In genomic region chr10:18067761-18068446, GRCm38 (mm10) we compare ENCODE assay signal across 12 mouse cellular contexts. TPM values are rescaled to one million over a fixed set of nuclear protein-coding genes. Genes with fewer than 3 reads are reported as not detected.
DNase-seq lines count a peak whose midpoint lies in the region; ATAC-seq lines count a peak whose summit lies in the region.
"Had no signal": no experiment of that assay in that cellular context is flagged by ENCODE, and none has a peak within 500 bp of the region (broad histone marks: within the 10 kb centered on the region; RNA-seq: fewer than 3 reads in every experiment).

No protein-coding gene starts in this region.

- no peaks in the 10 kb centered on the region for H3K27me3 ChIP-seq in forebrain, embryonic 14.5 days (replicated peaks; ENCODE audit: control insufficient read depth, insufficient read depth, low read length)
- H3K27me3 ChIP-seq in forebrain, embryonic 11.5 days (ENCODE audit: control insufficient read depth, insufficient read depth, low read length) = no peaks in the 10 kb centered on the region
- H3K27me3 ChIP-seq in kidney, embryonic 15.5 days = no peaks in the 10 kb centered on the region
- H3K27me3 ChIP-seq in hindbrain, embryonic 14.5 days (ENCODE audit: control insufficient read depth, insufficient read depth, low read length) = no peaks in the 10 kb centered on the region
- no peaks in the 10 kb centered on the region for H3K27me3 ChIP-seq in midbrain, embryonic 16.5 days (ENCODE audit: control insufficient read depth, insufficient read depth, low read depth, low read length)
- H3K27me3 ChIP-seq: limb, embryonic 12.5 days had no signal

- ATAC-seq in forebrain, embryonic 14.5 days = peak; percentile 40; the same call in 1 of the 2 replicates
- ATAC-seq in forebrain, embryonic 11.5 days (replicated peaks; ENCODE audit: low FRiP score) = no peak
- peak; percentile 70 for ATAC-seq in kidney, embryonic 15.5 days (replicated peaks; ENCODE audit: low FRiP score)
- ATAC-seq in hindbrain, embryonic 14.5 days (ENCODE audit: low FRiP score) = peak; percentile 33; the same call in 1 of the 2 replicates
- peak; percentile 38; the same call in 1 of the 2 replicates for ATAC-seq in midbrain, embryonic 16.5 days
- ATAC-seq in inflammation-experienced regulatory T-cells, adult 6 months = no peak

- no peak overlapping the region for H3K9ac ChIP-seq in forebrain, embryonic 14.5 days (ENCODE audit: low read length)
- no peak overlapping the region for H3K9ac ChIP-seq in forebrain, embryonic 11.5 days (ENCODE audit: low read length)
- no peak overlapping the region for H3K9ac ChIP-seq in kidney, embryonic 15.5 days
- H3K9ac ChIP-seq in hindbrain, embryonic 14.5 days = no peak overlapping the region
- H3K9ac ChIP-seq in midbrain, embryonic 16.5 days (ENCODE audit: low read depth, low read length) = no peak overlapping the region
- H3K9ac ChIP-seq: limb, embryonic 12.5 days had no signal

- no peak for DNase-seq in forebrain, embryonic 14.5 days (ENCODE audit: low spot score)
- no peak for DNase-seq in forebrain, embryonic 11.5 days (ENCODE audit: low spot score)
- no peak for DNase-seq in kidney, postnatal 14 days
- no peak for DNase-seq in hindbrain, embryonic 14.5 days (ENCODE audit: low spot score)
- DNase-seq in adrenal gland, postnatal 10 days = no peak
- DNase-seq: adrenal gland, adult 8-10 months; cerebellum, adult 11 months; gastrocnemius, postnatal 10 days had no signal

- H3K4me3 ChIP-seq in forebrain, embryonic 14.5 days (ENCODE audit: low read depth, low read length) = no peak overlapping the region
- H3K4me3 ChIP-seq in forebrain, embryonic 11.5 days (ENCODE audit: low read depth, low read length) = no peak overlapping the region
- H3K4me3 ChIP-seq in kidney, embryonic 15.5 days (replicated peaks) = no peak overlapping the region
- H3K4me3 ChIP-seq in hindbrain, embryonic 14.5 days (replicated peaks; ENCODE audit: low read length) = no peak overlapping the region
- no peak overlapping the region for H3K4me3 ChIP-seq in midbrain, embryonic 16.5 days (ENCODE audit: low read depth, low read length)
- H3K4me3 ChIP-seq: limb, embryonic 12.5 days had no signal

- H3K36me3 ChIP-seq in forebrain, embryonic 14.5 days (ENCODE audit: control insufficient read depth, insufficient read depth, low read length) = no peaks in the 10 kb centered on the region
- no peaks in the 10 kb centered on the region for H3K36me3 ChIP-seq in forebrain, embryonic 11.5 days (ENCODE audit: control insufficient read depth, insufficient read depth, low read length)
- H3K36me3 ChIP-seq in kidney, embryonic 15.5 days = no peaks in the 10 kb centered on the region
- no peaks in the 10 kb centered on the region for H3K36me3 ChIP-seq in hindbrain, embryonic 14.5 days (replicated peaks; ENCODE audit: control insufficient read depth, insufficient read depth)
- no peaks in the 10 kb centered on the region for H3K36me3 ChIP-seq in midbrain, embryonic 16.5 days (ENCODE audit: control insufficient read depth, insufficient read depth, low read length)
- H3K36me3 ChIP-seq: limb, embryonic 12.5 days had no signal

- WGBS in forebrain, embryonic 14.5 days = 71% methylated on average over 10 of the region's 10 CpGs
- 80% methylated on average over 10 of the region's 10 CpGs for WGBS in forebrain, embryonic 11.5 days
- 51% methylated on average over 10 of the region's 10 CpGs for WGBS in kidney, embryonic 15.5 days
- 61% methylated on average over 10 of the region's 10 CpGs for WGBS in hindbrain, embryonic 14.5 days
- WGBS in midbrain, embryonic 16.5 days = 58% methylated on average over 10 of the region's 10 CpGs

- H3K27ac ChIP-seq in forebrain, embryonic 14.5 days (ENCODE audit: low read depth, low read length) = no peak overlapping the region
- no peak overlapping the region for H3K27ac ChIP-seq in forebrain, embryonic 11.5 days (ENCODE audit: low read depth, low read length)
- H3K27ac ChIP-seq in kidney, embryonic 15.5 days = peak overlapping the region; percentile 60
- H3K27ac ChIP-seq in hindbrain, embryonic 14.5 days = no peak overlapping the region
- H3K27ac ChIP-seq in midbrain, embryonic 16.5 days (ENCODE audit: low read length) = no peak overlapping the region
- H3K27ac ChIP-seq: limb, embryonic 12.5 days had no signal

- H3K9me3 ChIP-seq in forebrain, embryonic 14.5 days (replicated peaks; ENCODE audit: control insufficient read depth, low read length) = no peaks in the 10 kb centered on the region
- H3K9me3 ChIP-seq in forebrain, embryonic 11.5 days (ENCODE audit: control insufficient read depth, low read length) = no peaks in the 10 kb centered on the region
- no peaks in the 10 kb centered on the region for H3K9me3 ChIP-seq in kidney, embryonic 15.5 days (replicated peaks)
- H3K9me3 ChIP-seq in hindbrain, embryonic 14.5 days (ENCODE audit: control insufficient read depth, low read length) = no peaks in the 10 kb centered on the region
- H3K9me3 ChIP-seq in midbrain, embryonic 16.5 days (replicated peaks; ENCODE audit: control insufficient read depth, low read length, poor library complexity, severe bottlenecking) = no peaks in the 10 kb centered on the region
- H3K9me3 ChIP-seq: limb, embryonic 12.5 days had no signal

- H3K4me1 ChIP-seq in forebrain, embryonic 14.5 days (ENCODE audit: control insufficient read depth, insufficient read depth, low read length) = no peaks in the 10 kb centered on the region
- no peaks in the 10 kb centered on the region for H3K4me1 ChIP-seq in forebrain, embryonic 11.5 days (replicated peaks; ENCODE audit: control insufficient read depth, insufficient read depth, low read length)
- H3K4me1 ChIP-seq in kidney, embryonic 15.5 days = peaks cover 41% of the 10 kb centered on the region
- H3K4me1 ChIP-seq in hindbrain, embryonic 14.5 days (replicated peaks; ENCODE audit: control insufficient read depth, insufficient read depth, low read length) = peaks cover 19% of the 10 kb centered on the region; the same call in 1 of the 2 replicates
- peaks cover 17% of the 10 kb centered on the region for H3K4me1 ChIP-seq in midbrain, embryonic 16.5 days (ENCODE audit: control insufficient read depth, insufficient read depth, low read length)

- H3K4me2 ChIP-seq in forebrain, embryonic 14.5 days (ENCODE audit: low read length) = no peak overlapping the region
- H3K4me2 ChIP-seq in forebrain, embryonic 11.5 days (ENCODE audit: low read depth, low read length, severe bottlenecking) = no peak overlapping the region
- H3K4me2 ChIP-seq in kidney, embryonic 15.5 days = no peak overlapping the region
- no peak overlapping the region for H3K4me2 ChIP-seq in hindbrain, embryonic 14.5 days (replicated peaks)
- no peak overlapping the region for H3K4me2 ChIP-seq in midbrain, embryonic 16.5 days (ENCODE audit: low read length)
- H3K4me2 ChIP-seq: limb, embryonic 12.5 days had no signal

RNA-seq across cellular contexts. Expression of gene Reps1, which starts 12.2 kb away (rescaled TPM):
- 18.5 and 18.7 TPM in 2 replicates for polyA plus RNA-seq in forebrain, embryonic 14.5 days (2014; fragmentation: Nextera tagmentation; extraction: Ambion mirVana)
- 33.2 and 38.6 TPM in 2 replicates for polyA plus RNA-seq in forebrain, embryonic 11.5 days (2014; fragmentation: Nextera tagmentation; extraction: Ambion mirVana)
- polyA plus RNA-seq in kidney, embryonic 15.5 days (2015; fragmentation: Nextera tagmentation; extraction: Ambion mirVana) = 11.9 and 15.3 TPM in 2 replicates
- polyA plus RNA-seq in hindbrain, embryonic 14.5 days (2014; fragmentation: Nextera tagmentation; extraction: Ambion mirVana) = 22.5 and 25.2 TPM in 2 replicates
- polyA plus RNA-seq in midbrain, embryonic 16.5 days (2015; fragmentation: Nextera tagmentation; extraction: Ambion mirVana) = 12.7 and 16.1 TPM in 2 replicates
- total RNA-seq in adrenal gland, postnatal 10 days (2021) = 10 to 100 TPM; 32.3 to 39.3 TPM
- 10 to 100 TPM; 23.5 to 57.7 (median 36.7) TPM for polyA plus RNA-seq in inflammation-experienced regulatory T-cells, adult 6 months (2017; shearing (Covaris generic))

RNA-seq across cellular contexts. Expression of gene Abracl, which starts 44.8 kb away (rescaled TPM):
- polyA plus RNA-seq in forebrain, embryonic 14.5 days (2014; fragmentation: Nextera tagmentation; extraction: Ambion mirVana) = 235 and 270 TPM in 2 replicates
- polyA plus RNA-seq in forebrain, embryonic 11.5 days (2014; fragmentation: Nextera tagmentation; extraction: Ambion mirVana) = 163 and 188 TPM in 2 replicates
- polyA plus RNA-seq in kidney, embryonic 15.5 days (2015; fragmentation: Nextera tagmentation; extraction: Ambion mirVana) = 128 and 143 TPM in 2 replicates
- polyA plus RNA-seq in hindbrain, embryonic 14.5 days (2014; fragmentation: Nextera tagmentation; extraction: Ambion mirVana) = 50.7 and 70.4 TPM in 2 replicates
- polyA plus RNA-seq in midbrain, embryonic 16.5 days (2015; fragmentation: Nextera tagmentation; extraction: Ambion mirVana) = 45.7 and 55.6 TPM in 2 replicates
- total RNA-seq in adrenal gland, postnatal 10 days (2021) = 10 to 100 TPM; 31.0 to 40.1 TPM
- 100 to 1,000 TPM; 410 to 733 (median 423) TPM for polyA plus RNA-seq in inflammation-experienced regulatory T-cells, adult 6 months (2017; shearing (Covaris generic))

Comparison
In these comparisons a context has a peak if more than half of its experiments do, and no peak if none do; other contexts are left out.
1. ATAC-seq: peak in forebrain, embryonic 14.5 days (single experiment), kidney, embryonic 15.5 days (single experiment), hindbrain, embryonic 14.5 days (single experiment) and midbrain, embryonic 16.5 days (single experiment); none in forebrain, embryonic 11.5 days (single experiment) and inflammation-experienced regulatory T-cells, adult 6 months (single experiment).